Mouse (Mus musculus) forebrain, embryonic 14.5 days (tissue): ENCODE measurements at regions not wholly inside any gene's neighbourhood (a gene's known extent, or its start where the extent isn't known, plus 50 kb on each side); places are given as distances from the start of the nearest gene placed in this dataset.
A peak's percentile ranks its signal among the peaks of the same experiment; 100 is the strongest.

Experiments
- ATAC-seq: fragments of 200-750 bp; cut with Nextera tagmentation; 2 replicates; pipeline ENCODE4 v1.8.0; 2017; ENCODE audit warnings: mild to moderate bottlenecking, moderate library complexity
- DNase-seq: peaks from one replicate; pipeline ENCODE4 v3.0.0-alpha.2; 2015; ENCODE audit warnings: low spot score
- H3K27ac ChIP-seq: fragments of 300-500 bp; sonication (generic); 2 replicates; pipeline ENCODE4 v1.5.1; 2014; ENCODE audit warnings: low read depth, mild to moderate bottlenecking, control low read depth, low read length, moderate library complexity
- H3K27me3 ChIP-seq: fragments of 300-500 bp; sonication (generic); replicated peaks from 2 replicates; pipeline ENCODE4 v1.6.1; 2014; ENCODE audit warnings: low read length, control low read depth, mixed read lengths; ENCODE audit not compliant: control insufficient read depth, insufficient read depth
- H3K36me3 ChIP-seq: fragments of 300-500 bp; sonication (generic); 2 replicates; pipeline ENCODE4 v1.6.1; 2014; ENCODE audit warnings: low read length, control low read depth; ENCODE audit not compliant: control insufficient read depth, insufficient read depth
- H3K4me1 ChIP-seq: fragments of 300-500 bp; sonication (generic); 2 replicates; pipeline ENCODE4 v1.6.1; 2014; ENCODE audit warnings: antibody characterized with exemption, low read length, control low read depth; ENCODE audit not compliant: control insufficient read depth, insufficient read depth
- H3K4me2 ChIP-seq: fragments of 300-500 bp; sonication (generic); 2 replicates; pipeline ENCODE4 v1.6.1; 2014; ENCODE audit warnings: mild to moderate bottlenecking, control low read depth, low read length
- H3K4me3 ChIP-seq: fragments of 300-500 bp; sonication (generic); 2 replicates; pipeline ENCODE4 v1.5.1; 2014; ENCODE audit warnings: low read depth, low read length, control low read depth
- H3K9ac ChIP-seq: fragments of 300-500 bp; sonication (generic); 2 replicates; pipeline ENCODE4 v1.6.1; 2014; ENCODE audit warnings: mild to moderate bottlenecking, low read length, control low read depth, moderate library complexity
- H3K9me3 ChIP-seq: fragments of 300-500 bp; sonication (generic); replicated peaks from 2 replicates; pipeline ENCODE4 v1.6.1; 2016; ENCODE audit warnings: low read length, control low read depth, mixed read lengths; ENCODE audit not compliant: control insufficient read depth
- WGBS: fragments of 180-500 bp; shearing (Covaris S2); extraction: QIAGEN DNeasy Blood & Tissue Kit; methylation state at CpG from one replicate; pipeline ENCODE4 v1.1.7; 2014; 5-methylcytosine and 5-hydroxymethylcytosine counted together

- no peak overlapping the region for H3K4me2 ChIP-seq
- ATAC-seq, result peak; percentile 47; the same call in 1 of the 2 replicates
- no peaks in the 10 kb centered on the region for H3K36me3 ChIP-seq
- H3K9ac ChIP-seq, result no peak overlapping the region
- H3K9me3 ChIP-seq, result no peaks in the 10 kb centered on the region
- WGBS, result 28% methylated on average over 6 of the region's 6 CpGs
- H3K27me3 ChIP-seq, result no peaks in the 10 kb centered on the region
- H3K4me3 ChIP-seq, result no peak overlapping the region
- DNase-seq, result no peak
- H3K27ac ChIP-seq, result no peak overlapping the region
- peaks cover 8% of the 10 kb centered on the region; the same call in 1 of the 2 replicates for H3K4me1 ChIP-seq
These were observed 358.6 kb downstream of the Sec23a start for GRCm38 (mm10) chr12:58653222-58653621.

GRCm38 (mm10) chr12:58652701-58653100, 359.1 kb downstream of the Sec23a start:
- 61% methylated on average over 4 of the region's 4 CpGs for WGBS
- H3K4me1 ChIP-seq, result peaks cover 8% of the 10 kb centered on the region; the same call in 1 of the 2 replicates

GRCm38 (mm10) chr12:58648322-58648721, 363.5 kb downstream of the Sec23a start:
- no peaks in the 10 kb centered on the region for H3K27me3 ChIP-seq
- H3K4me1 ChIP-seq, result peaks cover 2% of the 10 kb centered on the region; the same call in 1 of the 2 replicates
- DNase-seq (no peak), ATAC-seq (no peak)
- no peaks in the 10 kb centered on the region for H3K36me3 ChIP-seq
- no peak overlapping the region for H3K4me2 ChIP-seq
- WGBS, result 41% methylated on average over 4 of the region's 4 CpGs
- H3K9ac ChIP-seq, result no peak overlapping the region
- no peaks in the 10 kb centered on the region for H3K9me3 ChIP-seq
- no peak overlapping the region for H3K27ac ChIP-seq
- H3K4me3 ChIP-seq, result no peak overlapping the region

More at GRCm38 (mm10) chr12:58652701-58653100, 359.1 kb downstream of the Sec23a start:
- no peak overlapping the region for H3K4me2 ChIP-seq
- H3K27ac ChIP-seq, result no peak overlapping the region
- DNase-seq (no peak), ATAC-seq (peak; percentile 30)
- no peak overlapping the region for H3K9ac ChIP-seq
- no peak overlapping the region for H3K4me3 ChIP-seq
- no peaks in the 10 kb centered on the region for H3K36me3 ChIP-seq
- no peaks in the 10 kb centered on the region for H3K9me3 ChIP-seq
- H3K27me3 ChIP-seq, result no peaks in the 10 kb centered on the region

GRCm38 (mm10) chr12:58643843-58644242, 368.0 kb downstream of the Sec23a start:
- Histone ChIP-seq H3K27me3 (no peaks in the 10 kb centered on the region), H3K27ac (no peak overlapping the region), H3K4me3 (no peak overlapping the region), H3K9ac (no peak overlapping the region), H3K4me2 (no peak overlapping the region), H3K9me3 (no peaks in the 10 kb centered on the region), H3K4me1 (no peaks in the 10 kb centered on the region), H3K36me3 (no peaks in the 10 kb centered on the region)
- ATAC-seq, result no peak
- WGBS, result 78% methylated on average over 3 of the region's 3 CpGs
- no peak for DNase-seq

- Histone ChIP-seq H3K9ac (no peak overlapping the region), H3K4me1 (no peaks in the 10 kb centered on the region), H3K9me3 (no peaks in the 10 kb centered on the region), H3K4me3 (no peak overlapping the region), H3K4me2 (no peak overlapping the region), H3K36me3 (no peaks in the 10 kb centered on the region), H3K27ac (no peak overlapping the region), H3K27me3 (no peaks in the 10 kb centered on the region)
- DNase-seq, result no peak
- ATAC-seq, result no peak
- 82% methylated on average over 1 of the region's 1 CpGs for WGBS
These were observed 370.4 kb upstream of the Clec14a start for GRCm38 (mm10) chr12:58639478-58639877.

GRCm38 (mm10) chr12:58638260-58638659, 369.2 kb upstream of the Clec14a start:
- DNase-seq, result peak; percentile 44

GRCm38 (mm10) chr12:58632529-58632928, 363.4 kb upstream of the Clec14a start:
- Histone ChIP-seq H3K9ac (no peak overlapping the region), H3K4me1 (no peaks in the 10 kb centered on the region), H3K27ac (no peak overlapping the region), H3K4me2 (no peak overlapping the region), H3K36me3 (no peaks in the 10 kb centered on the region), H3K27me3 (no peaks in the 10 kb centered on the region), H3K4me3 (no peak overlapping the region), H3K9me3 (no peaks in the 10 kb centered on the region)
- ATAC-seq (peak; percentile 57; the same call in 1 of the 2 replicates), DNase-seq (peak; percentile 23)
- 89% methylated on average over 3 of the region's 3 CpGs for WGBS

More at GRCm38 (mm10) chr12:58638260-58638659, 369.2 kb upstream of the Clec14a start:
- no peak for ATAC-seq
- H3K36me3 ChIP-seq, result no peaks in the 10 kb centered on the region
- no peak overlapping the region for H3K9ac ChIP-seq
- no peaks in the 10 kb centered on the region for H3K27me3 ChIP-seq
- no peak overlapping the region for H3K27ac ChIP-seq
- no peak overlapping the region for H3K4me3 ChIP-seq
- WGBS, result 75% methylated on average over 3 of the region's 3 CpGs
- no peaks in the 10 kb centered on the region for H3K9me3 ChIP-seq
- H3K4me2 ChIP-seq, result no peak overlapping the region
- H3K4me1 ChIP-seq, result no peaks in the 10 kb centered on the region

GRCm38 (mm10) chr12:58628817-58629216, 359.7 kb upstream of the Clec14a start:
- Histone ChIP-seq H3K9me3 (no peaks in the 10 kb centered on the region), H3K9ac (no peak overlapping the region), H3K27me3 (no peaks in the 10 kb centered on the region), H3K27ac (no peak overlapping the region), H3K4me1 (no peaks in the 10 kb centered on the region), H3K4me2 (no peak overlapping the region), H3K36me3 (no peaks in the 10 kb centered on the region), H3K4me3 (no peak overlapping the region)
- DNase-seq (peak; percentile 6), ATAC-seq (peak; percentile 18; the same call in 1 of the 2 replicates)
- WGBS, result 58% methylated on average over 5 of the region's 5 CpGs

- WGBS, result 81% methylated on average over 2 of the region's 2 CpGs
- ATAC-seq, result no peak
- Histone ChIP-seq H3K36me3 (no peaks in the 10 kb centered on the region), H3K4me1 (no peaks in the 10 kb centered on the region), H3K27ac (no peak overlapping the region), H3K4me2 (no peak overlapping the region), H3K4me3 (no peak overlapping the region), H3K9ac (no peak overlapping the region), H3K9me3 (no peaks in the 10 kb centered on the region), H3K27me3 (no peaks in the 10 kb centered on the region)
- DNase-seq, result no peak
These were observed 356.1 kb upstream of the Clec14a start for GRCm38 (mm10) chr12:58625144-58625543.
